Mouse (Mus musculus) embryonic facial prominence, embryonic 13.5 days (tissue): Measurements from ENCODE around the gene Tnfsf10. TPM values are rescaled to one million over a fixed set of nuclear protein-coding genes. Genes with fewer than 3 reads are reported as not detected.
"Not testable (repeated sequence)": the region's sequence is repeated elsewhere in the genome, so short reads cannot be mapped to it uniquely, and the experiment has no call there.

Source experiments
- ATAC-seq: fragments of 200-750 bp; cut with Nextera tagmentation; 2 replicates; pipeline ENCODE4 v1.8.0; 2017; ENCODE audit warnings: low read depth; ENCODE audit not compliant: insufficient number of reproducible peaks, insufficient read depth, low FRiP score, low TSS enrichment
- H3K27ac ChIP-seq: fragments of 300-500 bp; sonication (generic); 2 replicates; pipeline ENCODE4 v1.5.1; 2015; ENCODE audit warnings: moderate library complexity, mild to moderate bottlenecking, inconsistent platforms
- H3K27me3 ChIP-seq: fragments of 300-500 bp; sonication (generic); 2 replicates; pipeline ENCODE4 v1.6.1; 2015; ENCODE audit warnings: mild to moderate bottlenecking, inconsistent platforms
- H3K36me3 ChIP-seq: fragments of 300-500 bp; sonication (generic); 2 replicates; pipeline ENCODE4 v1.6.1; 2015; ENCODE audit warnings: mild to moderate bottlenecking, inconsistent platforms
- H3K4me1 ChIP-seq: fragments of 300-500 bp; sonication (generic); 2 replicates; pipeline ENCODE4 v1.6.1; 2015; ENCODE audit warnings: inconsistent platforms
- H3K4me2 ChIP-seq: fragments of 300-500 bp; sonication (generic); 2 replicates; pipeline ENCODE4 v1.6.1; 2015; ENCODE audit warnings: moderate library complexity, mild to moderate bottlenecking, inconsistent platforms
- H3K4me3 ChIP-seq: fragments of 300-500 bp; sonication (generic); 2 replicates; pipeline ENCODE4 v1.5.1; 2015; ENCODE audit warnings: mild to moderate bottlenecking, inconsistent platforms
- H3K9ac ChIP-seq: fragments of 300-500 bp; sonication (generic); 2 replicates; pipeline ENCODE4 v1.6.1; 2015; ENCODE audit warnings: mild to moderate bottlenecking, inconsistent platforms
- H3K9me3 ChIP-seq: fragments of 300-500 bp; sonication (generic); 2 replicates; pipeline ENCODE4 v1.6.1; 2016; ENCODE audit warnings: inconsistent platforms
- WGBS: fragments of 180-500 bp; shearing (Covaris S2); methylation state at CpG from one replicate; pipeline ENCODE4 v1.1.7; 2015; ENCODE audit warnings: mixed read lengths; 5-methylcytosine and 5-hydroxymethylcytosine counted together
- polyA plus RNA-seq: library from polyadenylated mRNA; unstranded; fragments of >200 nt; fragmentation: Nextera tagmentation; extraction: Ambion mirVana; gene quantifications from 2 replicates; pipeline ENCODE4 v1.2.1, GENCODE M21; 2015

The Tnfsf10 gene
- polyA plus RNA-seq, 1 experiment from 2014 or later: 0.08 TPM

DNA sequence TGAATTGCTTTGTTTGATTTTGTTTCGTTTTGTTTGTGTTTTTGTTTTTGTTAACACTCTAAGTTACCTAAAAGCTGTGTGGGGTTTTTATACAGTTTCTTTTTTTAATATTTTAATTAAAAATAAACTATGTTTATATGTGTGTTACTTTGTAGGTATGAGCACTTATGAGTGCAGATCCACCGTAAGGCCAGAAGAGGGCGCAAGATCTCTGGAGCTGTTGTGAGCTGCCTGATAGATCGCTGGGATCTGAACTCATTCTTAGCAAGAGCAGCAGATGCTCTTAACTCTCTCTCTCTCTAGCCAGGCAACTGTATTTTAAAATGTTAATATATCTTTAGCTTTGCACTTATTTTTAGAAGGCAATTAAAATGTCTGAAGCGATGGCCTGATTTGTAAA lies 32.6 kb upstream of the Tnfsf10 start:
- no peak overlapping the region for H3K9ac ChIP-seq
- no peak overlapping the region for H3K27ac ChIP-seq
- H3K36me3 ChIP-seq: no peaks in the 10 kb centered on the region
- ATAC-seq: no peak
- H3K4me2 ChIP-seq: no peak overlapping the region
- no peaks in the 10 kb centered on the region for H3K27me3 ChIP-seq
- peaks cover 9% of the 10 kb centered on the region for H3K4me1 ChIP-seq
- 89% methylated on average over 5 of the region's 5 CpGs for WGBS
- H3K4me3 ChIP-seq: no peak overlapping the region
- H3K9me3 ChIP-seq: no peaks in the 10 kb centered on the region

DNA sequence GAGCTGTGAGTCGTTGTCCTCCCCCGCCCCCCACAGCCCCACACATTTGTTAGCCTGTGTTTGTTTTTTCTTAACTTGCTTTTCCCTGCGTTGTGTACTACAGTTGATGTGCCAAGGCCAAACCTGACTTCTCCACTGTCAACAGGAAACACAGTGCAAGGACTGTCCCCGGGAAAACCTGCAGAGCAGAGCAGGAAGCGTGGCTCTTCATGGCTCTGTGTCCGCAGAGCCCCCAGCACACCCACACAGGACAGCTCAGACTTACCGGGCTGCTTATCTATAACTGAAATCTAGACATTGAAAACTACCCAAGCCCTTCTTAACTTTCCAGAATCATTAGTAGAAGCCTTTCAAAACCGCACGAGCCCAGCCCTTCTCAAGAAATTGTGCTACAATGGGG lies 31.8 kb upstream of the Tnfsf10 start:
- Histone ChIP-seq H3K4me1 (peaks cover 9% of the 10 kb centered on the region), H3K9ac (no peak overlapping the region), H3K4me2 (no peak overlapping the region), H3K27me3 (no peaks in the 10 kb centered on the region), H3K27ac (no peak overlapping the region), H3K36me3 (no peaks in the 10 kb centered on the region), H3K9me3 (no peaks in the 10 kb centered on the region), H3K4me3 (no peak overlapping the region)
- WGBS: 59% methylated on average over 9 of the region's 9 CpGs
- ATAC-seq: no peak

DNA sequence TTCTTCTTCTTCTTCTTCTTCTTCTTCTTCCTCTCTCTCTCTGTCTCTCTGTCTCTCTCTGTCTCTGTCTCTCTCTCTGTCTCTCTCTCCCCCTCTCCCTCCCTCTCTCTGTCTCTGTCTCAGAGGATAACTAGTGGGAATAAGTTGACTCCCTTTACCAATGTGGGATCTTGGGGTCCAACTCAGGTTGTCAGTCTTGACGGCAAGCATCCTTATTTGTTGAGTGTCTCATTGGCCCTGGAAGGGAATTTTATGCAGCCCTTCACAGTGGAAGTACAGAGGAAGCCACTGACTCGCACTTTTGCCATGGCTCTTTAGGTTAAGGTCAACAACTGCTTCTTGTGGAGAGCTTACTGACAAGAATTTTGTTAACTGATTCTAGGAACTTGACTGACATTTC lies 28.5 kb upstream of the Tnfsf10 start:
- H3K27me3 ChIP-seq: no peaks in the 10 kb centered on the region
- H3K27ac ChIP-seq: no peak overlapping the region
- no peaks in the 10 kb centered on the region for H3K9me3 ChIP-seq
- no peak for ATAC-seq
- H3K9ac ChIP-seq: no peak overlapping the region
- peaks cover 3% of the 10 kb centered on the region for H3K4me1 ChIP-seq
- H3K4me3 ChIP-seq: no peak overlapping the region
- H3K4me2 ChIP-seq: no peak overlapping the region
- no peaks in the 10 kb centered on the region for H3K36me3 ChIP-seq
- WGBS: 63% methylated on average over 2 of the region's 2 CpGs

DNA sequence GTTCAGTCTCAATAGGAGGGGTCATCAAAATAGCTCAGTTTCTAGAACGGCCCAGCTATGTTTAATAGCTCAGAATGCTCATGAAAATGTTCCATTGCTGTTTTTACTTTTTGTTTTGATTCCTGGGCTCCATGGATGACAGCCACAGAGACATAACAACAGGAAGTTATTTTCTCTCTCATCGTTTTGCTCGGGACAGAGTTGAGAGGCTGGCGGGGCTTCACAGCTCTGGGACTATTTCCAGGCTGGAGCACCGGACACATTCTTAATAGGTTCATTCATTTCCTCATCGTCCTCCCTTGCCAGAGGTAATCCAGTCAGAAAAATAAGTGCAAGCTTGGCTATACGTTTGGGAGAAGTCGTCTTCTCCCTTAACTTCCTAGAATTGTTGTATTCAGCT lies 27.9 kb upstream of the Tnfsf10 start:
- Histone ChIP-seq H3K36me3 (no peaks in the 10 kb centered on the region), H3K4me1 (no peaks in the 10 kb centered on the region), H3K27me3 (no peaks in the 10 kb centered on the region), H3K9me3 (no peaks in the 10 kb centered on the region), H3K4me2 (no peak overlapping the region), H3K27ac (no peak overlapping the region), H3K4me3 (no peak overlapping the region), H3K9ac (no peak overlapping the region)
- 50% methylated on average over 8 of the region's 8 CpGs for WGBS
- no peak for ATAC-seq

DNA sequence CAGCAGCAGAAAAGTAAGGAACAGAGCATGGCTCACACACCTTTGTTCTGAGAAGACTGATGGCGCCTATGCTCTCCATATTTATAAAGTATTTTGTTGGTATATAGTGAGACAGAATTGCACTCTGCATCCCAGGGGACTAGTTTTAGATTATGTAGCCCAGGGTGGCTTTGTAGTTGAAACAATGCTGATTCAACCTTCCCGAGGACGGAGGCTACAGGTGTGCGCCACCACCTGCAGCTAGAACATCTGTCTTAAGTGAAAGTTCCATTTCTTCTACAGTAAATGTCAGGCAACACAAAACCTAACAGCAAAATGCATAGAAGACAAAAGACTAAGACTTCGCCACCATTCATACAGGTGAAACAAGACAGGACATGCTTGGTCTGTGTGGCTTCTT lies 26.5 kb upstream of the Tnfsf10 start:
- no peak overlapping the region for H3K4me3 ChIP-seq
- no peak overlapping the region for H3K27ac ChIP-seq
- ATAC-seq: no peak
- H3K27me3 ChIP-seq: no peaks in the 10 kb centered on the region
- 86% methylated on average over 5 of the region's 5 CpGs for WGBS
- H3K9ac ChIP-seq: no peak overlapping the region
- H3K4me1 ChIP-seq: no peaks in the 10 kb centered on the region
- no peaks in the 10 kb centered on the region for H3K36me3 ChIP-seq
- no peak overlapping the region for H3K4me2 ChIP-seq
- H3K9me3 ChIP-seq: no peaks in the 10 kb centered on the region

DNA sequence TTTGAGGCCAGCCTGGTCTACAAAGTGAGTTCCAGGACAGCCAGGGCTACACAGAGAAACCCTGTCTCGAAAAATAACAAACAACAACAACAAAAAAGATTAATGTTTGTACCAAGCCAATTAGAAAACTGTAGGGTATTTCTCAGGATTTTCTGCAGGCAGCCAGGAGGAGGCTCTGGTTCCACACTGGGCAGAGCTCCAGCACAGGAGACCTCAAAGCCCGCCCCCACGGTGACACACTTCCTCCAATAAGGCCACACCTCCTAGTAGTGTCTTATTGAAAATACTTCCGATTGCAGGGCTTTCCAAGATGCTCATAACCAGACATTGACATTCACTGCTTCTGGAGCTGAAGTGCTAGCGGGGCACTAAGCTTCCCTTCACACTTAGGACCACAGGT lies 25.9 kb upstream of the Tnfsf10 start:
- 87% methylated on average over 5 of the region's 5 CpGs for WGBS
- H3K36me3 ChIP-seq, H3K9me3 ChIP-seq, H3K9ac ChIP-seq, H3K27me3 ChIP-seq, H3K4me2 ChIP-seq, H3K4me1 ChIP-seq, ATAC-seq, H3K4me3 ChIP-seq, H3K27ac ChIP-seq: not testable (repeated sequence)

DNA sequence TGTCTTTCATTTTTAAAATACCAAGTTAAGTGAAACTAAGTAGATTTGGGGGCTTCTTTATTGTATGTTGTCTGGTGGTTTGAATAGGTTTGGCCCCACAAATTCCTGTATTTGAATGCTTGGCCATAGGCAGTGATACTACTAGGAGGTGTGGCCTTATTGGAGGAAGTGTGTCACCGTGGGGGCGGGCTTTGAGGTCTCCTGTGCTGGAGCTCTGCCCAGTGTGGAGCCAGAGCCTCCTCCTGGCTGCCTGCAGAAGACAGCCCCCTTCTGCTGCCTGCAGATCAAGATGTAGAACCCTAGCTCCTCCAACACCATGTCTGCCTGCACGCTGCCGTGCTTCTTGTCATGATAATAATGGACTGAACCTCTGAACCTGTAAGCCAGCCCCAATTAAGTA lies 25.4 kb upstream of the Tnfsf10 start:
- not testable (repeated sequence) for H3K4me1 ChIP-seq, H3K36me3 ChIP-seq, H3K27me3 ChIP-seq, H3K9me3 ChIP-seq, H3K4me2 ChIP-seq, H3K4me3 ChIP-seq, ATAC-seq, H3K27ac ChIP-seq, H3K9ac ChIP-seq
- WGBS: 87% methylated on average over 4 of the region's 4 CpGs

DNA sequence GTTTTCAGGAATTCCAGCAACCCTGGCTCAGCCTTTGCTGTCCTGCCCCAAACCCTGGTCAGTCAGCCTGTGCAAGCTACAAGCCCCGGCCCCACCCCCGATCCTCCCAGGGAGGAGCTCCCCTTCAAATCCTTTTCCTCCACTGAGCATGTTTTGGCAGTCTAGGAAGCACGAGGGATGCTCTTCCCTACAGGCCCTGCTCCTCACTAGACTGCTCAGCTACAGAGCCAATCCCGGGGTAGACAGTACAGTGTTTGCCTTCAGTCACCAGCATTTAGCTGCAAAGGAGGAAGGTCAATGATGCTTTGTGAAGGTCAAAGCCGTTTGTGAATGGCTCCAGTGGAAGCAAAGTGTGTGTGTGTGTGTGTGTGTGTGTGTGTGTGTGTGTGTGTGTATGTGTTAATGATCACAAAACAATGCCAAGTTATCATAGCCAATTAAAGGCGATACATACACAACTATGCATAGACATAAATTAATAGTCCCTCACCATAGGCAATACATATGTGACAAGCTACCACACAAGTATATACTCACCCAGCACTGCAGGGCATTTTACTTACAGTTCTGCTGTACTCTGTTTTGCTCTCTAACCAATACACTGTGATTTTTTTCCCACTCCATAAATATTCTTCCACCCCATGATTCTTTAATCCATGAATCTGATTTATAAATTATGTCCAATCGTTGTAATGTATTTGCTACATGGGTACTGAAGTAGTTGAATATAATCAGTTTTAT lies 23.0 kb upstream of the Tnfsf10 start:
- Histone ChIP-seq H3K9me3 (no peaks in the 10 kb centered on the region), H3K4me3 (no peak overlapping the region), H3K9ac (no peak overlapping the region), H3K4me1 (no peaks in the 10 kb centered on the region), H3K36me3 (no peaks in the 10 kb centered on the region), H3K4me2 (no peak overlapping the region), H3K27me3 (no peaks in the 10 kb centered on the region), H3K27ac (no peak overlapping the region)
- WGBS: 59% methylated on average over 7 of the region's 7 CpGs
- no peak for ATAC-seq

DNA sequence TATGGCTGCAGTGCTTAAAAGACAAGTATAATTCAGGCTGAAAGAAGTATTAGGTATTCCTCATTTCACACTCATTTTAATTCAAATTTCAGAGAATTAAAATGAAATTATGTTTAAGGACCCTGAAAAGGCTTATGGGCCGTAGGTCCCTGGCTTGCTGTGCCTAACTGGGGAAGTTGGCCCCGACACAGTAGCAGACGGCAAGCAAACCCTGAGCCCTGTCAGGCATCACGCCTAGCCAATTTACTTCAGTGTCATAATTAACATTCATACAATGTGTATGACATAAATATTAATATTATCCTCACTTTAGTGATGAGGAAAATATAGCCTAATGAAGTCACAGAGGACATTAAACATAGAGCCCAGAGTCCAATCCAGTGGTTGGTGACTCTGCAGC lies 16.4 kb upstream of the Tnfsf10 start:
- Histone ChIP-seq H3K36me3 (no peaks in the 10 kb centered on the region), H3K9ac (no peak overlapping the region), H3K9me3 (no peaks in the 10 kb centered on the region), H3K4me1 (no peaks in the 10 kb centered on the region), H3K27ac (no peak overlapping the region), H3K27me3 (no peaks in the 10 kb centered on the region), H3K4me2 (no peak overlapping the region), H3K4me3 (no peak overlapping the region)
- no peak for ATAC-seq
- WGBS: 85% methylated on average over 4 of the region's 4 CpGs

DNA sequence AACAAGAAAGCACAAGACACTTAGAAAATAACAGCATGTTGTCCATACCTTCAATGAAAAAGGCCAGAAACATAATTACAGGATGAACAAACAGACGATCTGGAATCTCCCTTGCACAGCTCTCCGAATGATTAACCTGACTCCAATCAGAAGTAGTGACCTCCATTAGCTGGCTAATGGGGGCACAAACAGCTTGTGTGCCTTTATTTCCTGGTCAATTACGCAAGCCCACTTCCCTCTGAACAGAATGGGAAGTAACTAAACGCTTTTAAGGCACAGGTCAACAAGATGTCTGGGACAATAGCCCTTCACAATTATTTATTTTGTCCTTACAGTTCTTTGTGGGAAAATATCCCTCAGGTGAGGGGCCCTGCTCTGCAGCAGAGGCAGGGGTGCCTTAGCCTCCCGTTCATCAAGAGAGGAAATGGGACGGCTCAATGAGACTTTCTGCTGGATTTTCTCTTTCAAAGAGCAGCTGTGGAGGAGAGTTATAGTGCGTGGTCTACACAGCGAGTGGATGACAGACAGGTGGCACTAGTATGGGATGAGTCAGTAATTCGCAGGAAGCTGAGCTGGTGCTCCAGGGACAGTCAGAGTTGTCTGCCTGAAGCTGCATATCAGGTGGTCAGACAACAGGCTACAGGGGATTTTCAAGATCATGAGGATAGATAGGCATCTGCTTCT lies 14.3 kb upstream of the Tnfsf10 start:
- Histone ChIP-seq H3K4me1 (no peaks in the 10 kb centered on the region), H3K4me2 (no peak overlapping the region), H3K9ac (no peak overlapping the region), H3K27ac (no peak overlapping the region), H3K9me3 (no peaks in the 10 kb centered on the region), H3K27me3 (no peaks in the 10 kb centered on the region), H3K36me3 (no peaks in the 10 kb centered on the region), H3K4me3 (no peak overlapping the region)
- ATAC-seq: no peak
- WGBS: 65% methylated on average over 9 of the region's 9 CpGs

DNA sequence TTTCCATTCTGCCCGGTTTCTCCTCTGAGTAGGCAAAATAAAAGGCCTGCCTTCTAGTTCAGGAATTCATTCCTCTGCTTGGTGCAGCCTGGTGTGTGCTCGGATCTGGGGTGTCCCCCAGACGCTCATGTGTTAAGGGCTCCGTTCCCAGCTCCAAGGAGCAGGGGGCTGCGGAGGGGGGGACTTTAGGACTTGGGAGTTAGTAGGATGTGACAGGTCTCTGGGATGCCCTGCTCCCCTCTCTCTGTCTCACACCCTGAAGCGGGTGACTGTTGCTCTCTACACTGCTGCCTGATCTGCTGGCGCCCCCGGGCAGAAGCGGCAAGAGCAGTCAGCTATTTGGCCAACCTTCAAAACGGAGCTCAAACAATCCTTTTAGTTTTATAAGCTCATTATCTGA lies 10.0 kb upstream of the Tnfsf10 start:
- H3K4me1 ChIP-seq: no peaks in the 10 kb centered on the region
- no peaks in the 10 kb centered on the region for H3K27me3 ChIP-seq
- H3K27ac ChIP-seq: no peak overlapping the region
- H3K9ac ChIP-seq: no peak overlapping the region
- 73% methylated on average over 10 of the region's 10 CpGs for WGBS
- no peak for ATAC-seq
- H3K4me3 ChIP-seq: no peak overlapping the region
- no peak overlapping the region for H3K4me2 ChIP-seq
- H3K36me3 ChIP-seq: no peaks in the 10 kb centered on the region
- H3K9me3 ChIP-seq: no peaks in the 10 kb centered on the region

DNA sequence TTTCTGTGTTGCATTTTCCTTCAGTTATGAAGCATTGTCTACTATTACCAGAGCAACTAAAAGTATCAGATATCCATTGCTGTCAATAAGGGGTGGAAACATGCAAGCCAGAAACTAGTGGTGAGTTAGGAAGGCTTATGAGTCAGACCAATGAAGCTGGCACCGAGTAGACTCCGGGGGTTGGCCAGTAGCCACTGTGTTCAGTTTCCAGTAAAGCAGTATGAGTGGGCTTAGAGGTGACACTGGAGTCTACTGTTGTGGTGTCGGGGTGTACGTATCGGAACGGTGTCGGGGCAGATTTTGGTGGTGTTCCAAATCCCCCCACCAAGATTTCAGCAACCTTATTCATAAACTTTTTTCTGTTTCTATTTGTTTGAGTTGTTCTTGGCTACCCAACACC lies 5.9 kb upstream of the Tnfsf10 start:
- Histone ChIP-seq H3K36me3 (no peaks in the 10 kb centered on the region), H3K4me2 (no peak overlapping the region), H3K27ac (no peak overlapping the region), H3K9me3 (no peaks in the 10 kb centered on the region), H3K4me1 (no peaks in the 10 kb centered on the region), H3K9ac (no peak overlapping the region), H3K4me3 (no peak overlapping the region), H3K27me3 (no peaks in the 10 kb centered on the region)
- ATAC-seq: no peak
- 87% methylated on average over 7 of the region's 7 CpGs for WGBS
